Mouse (Mus musculus): ENCODE results near the gene Lims1. TPM values are rescaled to one million over a fixed set of nuclear protein-coding genes. Genes with fewer than 3 reads are reported as not detected.

The Lims1 gene
- polyA plus RNA-seq, 1 experiment = 11.4 TPM

- 74% methylated on average over 2 of the region's 2 CpGs for WGBS
- H3K36me3 ChIP-seq (ENCODE audit: control insufficient read depth, insufficient read depth, low read length) = 0 out of 2 replicates have a peak, but pooled peaks cover 1% of the 10 kb centered on the region
- no peaks in the 10 kb centered on the region for H3K27me3 ChIP-seq (ENCODE audit: control insufficient read depth, insufficient read depth, low read length)
- DNase-seq (ENCODE audit: low read depth in 1 of 2, low spot score in 2 of 2) = no peak
- peak overlapping the region; percentile 13; the same call in 1 of the 2 replicates for H3K27ac ChIP-seq (ENCODE audit: insufficient read depth, low read length)
- TF ChIP-seq POLR2A (IDR thresholded peaks at IDR 0.05; ENCODE audit: low read depth, low read length) = no peak
- no peak for TF ChIP-seq CTCF (IDR thresholded peaks at IDR 0.05; ENCODE audit: extremely low read depth, insufficient read depth, insufficient read length, insufficient replicate concordance)
- H3K4me1 ChIP-seq (ENCODE audit: control insufficient read depth, insufficient read depth, insufficient read length) = peaks cover 6% of the 10 kb centered on the region; the same call in 1 of the 2 replicates
- no peak overlapping the region for H3K4me3 ChIP-seq (ENCODE audit: extremely low read depth, insufficient read depth, insufficient read length)
Observed at GRCm38 (mm10) chr10:58342199-58342598, 18.9 kb downstream of the Lims1 start.

- Histone ChIP-seq H3K27me3 (ENCODE audit: control insufficient read depth, insufficient read depth, low read length) (no peaks in the 10 kb centered on the region), H3K27ac (ENCODE audit: insufficient read depth, low read length) (no peak overlapping the region), H3K36me3 (ENCODE audit: control insufficient read depth, insufficient read depth, low read length) (no peaks in the 10 kb centered on the region), H3K4me1 (ENCODE audit: control insufficient read depth, insufficient read depth, insufficient read length) (peaks cover 6% of the 10 kb centered on the region; the same call in 1 of the 2 replicates), H3K4me3 (ENCODE audit: extremely low read depth, insufficient read depth, insufficient read length) (no peak overlapping the region)
- TF ChIP-seq POLR2A (IDR thresholded peaks at IDR 0.05; ENCODE audit: low read depth, low read length) (no peak), CTCF (IDR thresholded peaks at IDR 0.05; ENCODE audit: extremely low read depth, insufficient read depth, insufficient read length, insufficient replicate concordance) (no peak)
- WGBS = 57% methylated on average over 3 of the region's 3 CpGs
- no peak for DNase-seq (ENCODE audit: low read depth in 1 of 2, low spot score in 2 of 2)
Observed at GRCm38 (mm10) chr10:58343552-58343951, 20.3 kb downstream of the Lims1 start.

GRCm38 (mm10) chr10:58350600-58350999 lies 27.3 kb downstream of the Lims1 start:
- WGBS = 19% methylated on average over 3 of the region's 3 CpGs
- Histone ChIP-seq H3K27ac (ENCODE audit: insufficient read depth, low read length) (peak overlapping the region; percentile 66), H3K27me3 (ENCODE audit: control insufficient read depth, insufficient read depth, low read length) (no peaks in the 10 kb centered on the region), H3K36me3 (ENCODE audit: control insufficient read depth, insufficient read depth, low read length) (no peaks in the 10 kb centered on the region), H3K4me3 (ENCODE audit: extremely low read depth, insufficient read depth, insufficient read length) (no peak overlapping the region), H3K4me1 (ENCODE audit: control insufficient read depth, insufficient read depth, insufficient read length) (peaks cover 28% of the 10 kb centered on the region)
- peak in 1 of 2 experiments; percentile 34 for DNase-seq (ENCODE audit: low read depth in 1 of 2, low spot score in 2 of 2)
- TF ChIP-seq POLR2A (IDR thresholded peaks at IDR 0.05; ENCODE audit: low read depth, low read length) = no peak

DNA sequence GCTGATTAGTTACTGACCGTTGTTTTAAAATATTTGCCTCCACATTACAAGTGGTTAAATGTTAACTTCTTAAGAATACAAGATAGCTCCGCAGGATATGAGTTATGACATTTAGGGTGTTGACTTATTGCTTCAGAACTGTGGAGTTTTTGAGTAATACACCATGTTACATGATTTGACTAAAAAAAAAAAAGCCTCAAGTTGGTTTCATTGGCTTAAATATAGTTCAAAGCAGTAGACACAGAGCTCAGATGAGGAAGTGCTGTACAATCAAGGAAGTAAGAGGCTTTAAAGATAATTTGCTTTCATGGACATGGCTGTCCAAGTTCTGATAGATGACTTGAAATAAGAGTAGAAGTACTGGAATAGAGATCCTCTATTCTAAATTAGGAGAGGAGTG lies 28.4 kb downstream of the Lims1 start:
- H3K4me1 ChIP-seq (ENCODE audit: control insufficient read depth, insufficient read depth, insufficient read length) = peaks cover 32% of the 10 kb centered on the region
- WGBS = 7% methylated on average over 2 of the region's 2 CpGs
- H3K4me3 ChIP-seq (ENCODE audit: extremely low read depth, insufficient read depth, insufficient read length) = peak overlapping the region; percentile 61
- TF ChIP-seq POLR2A (IDR thresholded peaks at IDR 0.05; ENCODE audit: low read depth, low read length) (no peak), CTCF (IDR thresholded peaks at IDR 0.05; ENCODE audit: extremely low read depth, insufficient read depth, insufficient read length, insufficient replicate concordance) (no peak)
- no peaks in the 10 kb centered on the region for H3K36me3 ChIP-seq (ENCODE audit: control insufficient read depth, insufficient read depth, low read length)
- peak in 1 of 2 experiments; percentile 47 for DNase-seq (ENCODE audit: low read depth in 1 of 2, low spot score in 2 of 2)
- H3K27ac ChIP-seq (ENCODE audit: insufficient read depth, low read length) = peak overlapping the region; percentile 84
- H3K27me3 ChIP-seq (ENCODE audit: control insufficient read depth, insufficient read depth, low read length) = no peaks in the 10 kb centered on the region

DNA sequence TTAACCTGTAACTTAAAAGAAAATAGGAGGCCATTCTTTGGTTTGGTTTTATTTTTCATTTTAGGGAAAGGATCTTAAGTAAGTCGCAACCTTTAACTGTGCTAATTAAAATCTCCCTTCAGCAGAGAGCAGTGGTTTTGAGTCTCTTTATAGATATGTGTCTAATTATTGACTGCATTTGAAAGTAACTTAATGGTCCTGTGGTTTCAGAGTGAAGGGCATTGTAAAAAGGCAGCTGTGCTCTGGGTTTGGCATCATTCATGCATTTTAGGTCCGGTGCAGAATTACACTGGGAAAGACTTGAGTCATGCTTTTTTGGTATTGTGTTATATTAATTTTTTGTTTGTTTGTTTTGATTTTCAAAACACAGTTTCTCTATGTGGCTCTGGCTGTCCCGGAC lies 29.1 kb downstream of the Lims1 start:
- Histone ChIP-seq H3K27ac (ENCODE audit: insufficient read depth, low read length) (no peak overlapping the region), H3K27me3 (ENCODE audit: control insufficient read depth, insufficient read depth, low read length) (no peaks in the 10 kb centered on the region), H3K4me1 (ENCODE audit: control insufficient read depth, insufficient read depth, insufficient read length) (peaks cover 32% of the 10 kb centered on the region), H3K4me3 (ENCODE audit: extremely low read depth, insufficient read depth, insufficient read length) (peak overlapping the region; percentile 35), H3K36me3 (ENCODE audit: control insufficient read depth, insufficient read depth, low read length) (no peaks in the 10 kb centered on the region)
- no peak for DNase-seq (ENCODE audit: low read depth in 1 of 2, low spot score in 2 of 2)
- TF ChIP-seq CTCF (IDR thresholded peaks at IDR 0.05; ENCODE audit: extremely low read depth, insufficient read depth, insufficient read length, insufficient replicate concordance) (no peak), POLR2A (IDR thresholded peaks at IDR 0.05; ENCODE audit: low read depth, low read length) (no peak)
- whole genome bisulfite sequencing = 49% methylated on average over 3 of the region's 3 CpGs

- no peaks in the 10 kb centered on the region for H3K27me3 ChIP-seq (ENCODE audit: control insufficient read depth, insufficient read depth, low read length)
- no peak overlapping the region for H3K4me3 ChIP-seq (ENCODE audit: extremely low read depth, insufficient read depth, insufficient read length)
- 11% methylated on average over 3 of the region's 3 CpGs for WGBS
- DNase-seq (ENCODE audit: low read depth in 1 of 2, low spot score in 2 of 2) = no peak
- H3K4me1 ChIP-seq (ENCODE audit: control insufficient read depth, insufficient read depth, insufficient read length) = peaks cover 32% of the 10 kb centered on the region
- peak overlapping the region; percentile 23; the same call in 1 of the 2 replicates for H3K27ac ChIP-seq (ENCODE audit: insufficient read depth, low read length)
- TF ChIP-seq POLR2A (IDR thresholded peaks at IDR 0.05; ENCODE audit: low read depth, low read length) = no peak
- no peak for TF ChIP-seq CTCF (IDR thresholded peaks at IDR 0.05; ENCODE audit: extremely low read depth, insufficient read depth, insufficient read length, insufficient replicate concordance)
- H3K36me3 ChIP-seq (ENCODE audit: control insufficient read depth, insufficient read depth, low read length) = peaks cover 4% of the 10 kb centered on the region
Observed at GRCm38 (mm10) chr10:58354561-58354960, 31.3 kb downstream of the Lims1 start.

DNA sequence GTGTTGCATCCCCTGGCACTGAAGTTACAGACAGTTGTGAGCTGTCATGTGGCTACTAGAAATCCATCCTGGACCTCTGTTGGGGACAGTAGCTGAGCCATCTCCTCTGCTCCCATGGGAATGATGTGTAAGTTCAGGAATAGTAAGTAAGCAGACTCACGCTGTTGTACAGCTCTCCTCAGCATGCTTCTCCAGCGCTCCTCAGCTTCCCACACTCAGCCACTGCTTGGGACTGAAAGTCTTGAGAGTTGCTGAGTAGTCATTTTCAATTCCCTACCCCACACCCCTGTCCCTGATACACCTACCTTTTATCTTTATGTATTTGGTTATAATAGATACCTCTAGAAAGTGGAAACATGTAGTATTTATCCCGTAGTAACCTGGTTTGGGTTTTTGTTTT lies 33.2 kb downstream of the Lims1 start:
- 88% methylated on average over 3 of the region's 3 CpGs for WGBS
- H3K36me3 ChIP-seq (ENCODE audit: control insufficient read depth, insufficient read depth, low read length) = peaks cover 4% of the 10 kb centered on the region
- no peak overlapping the region for H3K4me3 ChIP-seq (ENCODE audit: extremely low read depth, insufficient read depth, insufficient read length)
- peaks cover 25% of the 10 kb centered on the region for H3K4me1 ChIP-seq (ENCODE audit: control insufficient read depth, insufficient read depth, insufficient read length)
- DNase-seq (ENCODE audit: low read depth in 1 of 2, low spot score in 2 of 2) = no peak
- no peaks in the 10 kb centered on the region for H3K27me3 ChIP-seq (ENCODE audit: control insufficient read depth, insufficient read depth, low read length)
- no peak for TF ChIP-seq POLR2A (IDR thresholded peaks at IDR 0.05; ENCODE audit: low read depth, low read length)
- no peak for TF ChIP-seq CTCF (IDR thresholded peaks at IDR 0.05; ENCODE audit: extremely low read depth, insufficient read depth, insufficient read length, insufficient replicate concordance)
- H3K27ac ChIP-seq (ENCODE audit: insufficient read depth, low read length) = no peak overlapping the region

Data from spleen, adult 2 months (tissue).